Mouse (Mus musculus) 416B (cell line): Measurements from ENCODE around the gene Cfap61.

Experiments
- DNase-seq: peaks from one replicate; pipeline ENCODE4 v3.0.0; 2011; ENCODE audit warnings: low read depth

The Cfap61 gene

DNA sequence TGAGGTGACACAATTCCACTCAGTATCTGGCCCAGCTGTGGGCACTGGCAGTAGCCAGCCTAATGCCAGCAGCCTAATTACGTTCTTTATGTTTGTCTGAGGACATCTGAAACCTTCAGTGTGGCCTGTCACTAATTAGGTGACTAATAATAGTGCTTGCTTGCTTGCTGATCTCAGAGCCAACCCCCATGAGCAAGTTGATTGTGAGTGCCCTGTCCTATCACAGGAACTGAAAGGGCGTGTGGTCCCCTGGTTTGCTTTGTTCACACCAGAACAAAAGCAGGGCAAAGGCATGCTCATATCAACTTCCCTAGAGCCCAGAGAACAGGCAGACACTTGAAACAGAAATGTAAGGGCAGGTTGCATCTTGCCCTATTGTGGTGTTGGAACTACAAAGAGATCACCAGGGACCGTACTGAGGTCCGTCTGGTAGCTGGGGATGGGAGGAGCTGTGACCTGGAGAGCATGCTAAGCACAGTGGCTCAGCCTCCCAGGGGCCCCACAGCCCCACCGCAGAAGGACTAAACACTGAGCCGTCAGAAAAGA, 148.8 kb downstream of the Cfap61 start:
- DNase-seq = no peak

- DNase-seq = no peak
These were observed 152.8 kb downstream of the Cfap61 start for GRCm38 (mm10) chr2:146087411-146087810.

- DNase-seq = no peak
These were observed 154.6 kb downstream of the Cfap61 start for GRCm38 (mm10) chr2:146089157-146089692.

DNA sequence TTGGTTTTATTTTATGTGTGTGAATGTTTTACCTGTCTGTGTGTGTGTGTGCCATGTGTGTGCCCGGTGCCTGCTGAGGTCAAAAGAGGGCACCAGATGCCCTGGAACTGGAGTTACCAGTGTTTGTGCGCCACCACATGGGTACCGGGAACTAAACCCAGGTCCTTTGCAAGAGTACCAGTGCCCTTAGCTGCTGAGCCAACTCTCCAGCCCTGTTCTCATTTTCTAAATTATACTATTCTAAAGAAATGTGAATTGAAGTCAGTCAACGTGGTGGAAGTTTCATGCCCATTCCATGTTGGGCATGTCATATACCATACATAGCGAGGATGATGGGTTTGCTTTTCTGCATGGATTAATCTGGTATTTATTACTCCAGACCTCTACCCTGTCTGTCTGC, 162.9 kb downstream of the Cfap61 start:
- no peak for DNase-seq

GRCm38 (mm10) chr2:146098853-146099717, 164.5 kb downstream of the Cfap61 start:
- DNase-seq = no peak

- DNase-seq = peak; percentile 78
These were observed 165.3 kb downstream of the Cfap61 start for GRCm38 (mm10) chr2:146099838-146100237.

- DNase-seq = no peak
These were observed 166.0 kb downstream of the Cfap61 start for GRCm38 (mm10) chr2:146100489-146101060.

DNA sequence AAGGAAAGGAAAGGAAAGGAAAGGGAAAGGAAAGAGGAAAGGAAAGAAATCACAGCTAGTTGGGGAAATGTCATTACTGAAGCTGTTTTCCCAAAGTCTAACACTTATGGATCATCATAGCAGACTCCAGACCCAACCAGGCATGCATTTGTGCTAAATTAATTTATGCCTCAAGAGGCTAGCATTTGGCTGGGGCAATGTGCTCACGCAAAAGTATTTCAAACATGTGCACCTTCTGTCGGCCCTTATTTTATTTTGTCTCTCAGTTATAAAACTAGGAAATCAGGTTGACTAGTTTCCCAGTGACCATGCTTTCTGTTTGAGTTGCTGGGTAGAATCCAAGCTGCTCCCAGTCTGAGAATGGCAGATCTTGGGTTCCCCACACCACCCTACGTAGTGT, 168.0 kb downstream of the Cfap61 start:
- DNase-seq = no peak

- no peak for DNase-seq
These were observed 170.8 kb downstream of the Cfap61 start for GRCm38 (mm10) chr2:146105341-146105740.

GRCm38 (mm10) chr2:146107980-146108379, 173.4 kb downstream of the Cfap61 start:
- no peak for DNase-seq

GRCm38 (mm10) chr2:146109921-146110320, 175.3 kb downstream of the Cfap61 start:
- DNase-seq = no peak

GRCm38 (mm10) chr2:146116282-146116681, 181.7 kb downstream of the Cfap61 start:
- peak; percentile 87 for DNase-seq

- DNase-seq = no peak
These were observed 182.1 kb downstream of the Cfap61 start for GRCm38 (mm10) chr2:146116726-146117125.

DNA sequence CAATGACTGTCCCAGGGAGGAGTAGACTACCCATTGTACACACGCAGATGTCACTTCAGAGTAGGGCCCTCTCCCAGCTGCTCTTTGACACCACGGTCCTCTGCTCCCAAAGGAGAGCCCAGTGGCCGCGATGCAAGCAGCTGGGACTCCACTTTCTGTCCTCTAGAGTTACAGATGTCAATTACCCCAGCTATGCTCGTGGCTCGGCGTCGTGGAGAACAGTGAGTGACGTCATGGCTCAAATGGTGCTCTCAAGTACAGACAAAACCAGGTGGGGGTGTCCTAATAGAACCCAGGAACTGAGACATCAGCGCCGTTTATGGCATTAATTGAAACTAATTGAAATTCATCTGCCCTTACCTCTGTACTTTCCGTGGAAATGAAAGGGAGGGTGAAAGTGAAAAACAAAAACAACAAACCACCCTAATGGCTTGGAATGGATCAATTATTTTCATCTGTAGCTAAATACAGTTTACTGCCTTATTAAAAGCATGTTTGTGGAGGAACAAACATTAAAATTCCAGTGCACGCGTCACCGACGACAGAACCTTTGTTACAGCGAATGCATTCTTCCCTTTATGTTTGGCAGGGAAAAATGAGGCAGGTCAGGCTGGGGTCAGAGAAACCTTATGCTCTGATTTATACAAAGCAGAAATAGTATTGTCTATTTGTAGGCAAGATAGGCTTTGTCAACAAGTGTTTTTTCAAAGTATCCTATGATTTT, 182.8 kb downstream of the Cfap61 start:
- no peak for DNase-seq

GRCm38 (mm10) chr2:146117915-146118403, 183.4 kb downstream of the Cfap61 start:
- DNase-seq = no peak

DNA sequence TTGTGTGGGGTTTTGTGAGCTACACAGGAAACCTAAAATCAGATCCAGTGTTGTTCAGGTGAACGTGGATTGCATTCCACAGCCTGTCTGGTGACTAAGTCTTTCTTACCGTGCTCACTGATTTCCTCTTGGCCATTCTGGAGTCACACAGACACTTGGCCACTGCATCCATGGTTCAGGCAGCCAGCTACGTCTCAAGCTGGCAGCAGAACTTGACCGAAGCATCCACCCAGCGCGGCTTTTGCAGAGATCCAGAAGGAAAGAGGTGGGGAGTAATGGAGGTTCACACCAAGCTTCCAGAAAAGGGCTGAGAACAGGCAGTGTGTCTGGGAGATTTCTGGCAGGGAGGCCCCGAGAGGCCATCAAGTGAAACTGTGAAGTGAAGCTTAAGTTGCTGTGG, 187.0 kb downstream of the Cfap61 start:
- no peak for DNase-seq

GRCm38 (mm10) chr2:146125129-146125528, 190.5 kb downstream of the Cfap61 start:
- DNase-seq = peak; percentile 6

GRCm38 (mm10) chr2:146128622-146129021, 194.0 kb downstream of the Cfap61 start:
- DNase-seq = no peak

DNA sequence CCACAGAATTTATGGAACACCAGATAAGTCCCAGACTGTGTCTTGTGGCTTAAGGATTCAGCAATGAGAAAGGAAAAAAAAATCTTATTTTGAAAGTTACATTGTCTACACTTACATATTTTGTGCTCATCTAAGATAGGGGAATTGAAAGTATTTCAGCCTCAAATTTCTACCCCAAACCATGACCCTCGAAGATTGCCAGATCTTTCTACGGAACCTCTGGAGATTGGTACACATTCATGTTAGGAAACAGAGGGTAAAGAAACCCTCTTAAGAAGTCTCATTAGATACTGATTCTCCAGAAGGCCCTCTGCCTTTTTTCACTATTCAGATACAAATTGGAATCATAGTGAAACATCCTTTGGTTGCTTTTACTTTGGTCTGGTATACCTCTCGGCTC, 195.9 kb downstream of the Cfap61 start:
- DNase-seq = no peak

- no peak for DNase-seq
These were observed 199.7 kb downstream of the Cfap61 start for GRCm38 (mm10) chr2:146134275-146134674.

GRCm38 (mm10) chr2:146140711-146141110, 206.1 kb downstream of the Cfap61 start:
- DNase-seq = no peak

GRCm38 (mm10) chr2:146147306-146147705, 212.7 kb downstream of the Cfap61 start:
- DNase-seq = no peak
